Mouse (Mus musculus) liver, embryonic 14.5 days (tissue): ENCODE data around the gene Rbm4b. TPM values are rescaled to one million over a fixed set of nuclear protein-coding genes. Genes with fewer than 3 reads are reported as not detected.
A peak's percentile ranks its signal among the peaks of the same experiment; 100 is the strongest.

ENCODE experiments used
- ATAC-seq: fragments of 200-750 bp; cut with Nextera tagmentation; 2 replicates; pipeline ENCODE4 v1.8.0; 2017; ENCODE audit warnings: moderate number of reproducible peaks, mild to moderate bottlenecking, moderate library complexity; ENCODE audit not compliant: insufficient read depth
- DNase-seq, 3 experiments: peaks; one replicate each; pipeline ENCODE4 v3.0.0-alpha.2; 2012 to 2013; ENCODE audit warnings: low read depth in 3 of 3, low spot score in 3 of 3
- H3K27ac ChIP-seq: fragments of 300-500 bp; sonication (generic); 2 replicates; pipeline ENCODE4 v1.5.1; 2014; ENCODE audit warnings: moderate library complexity, mild to moderate bottlenecking, control low read depth, inconsistent platforms
- H3K27me3 ChIP-seq: fragments of 300-500 bp; sonication (generic); 2 replicates; pipeline ENCODE4 v1.6.1; 2014; ENCODE audit warnings: mild to moderate bottlenecking, low read length, moderate library complexity; ENCODE audit not compliant: control insufficient read depth, insufficient read depth
- H3K36me3 ChIP-seq: fragments of 300-500 bp; sonication (generic); replicated peaks from 2 replicates; pipeline ENCODE4 v1.6.1; 2014; ENCODE audit warnings: low read depth; ENCODE audit not compliant: control insufficient read depth, insufficient read depth
- H3K4me1 ChIP-seq, 2 experiments: fragments of 200-500 bp in 1 of 2; fragments of 300-500 bp in 1 of 2; sonication (generic) in 1 of 2; replicated peaks; 2 replicates each; pipeline ENCODE4 v1.6.1; 2012 to 2014; ENCODE audit warnings: antibody characterized with exemption in 1 of 2, inconsistent platforms in 1 of 2, low read length in 1 of 2; ENCODE audit not compliant: control insufficient read depth in 2 of 2, insufficient read depth in 2 of 2
- H3K4me2 ChIP-seq: fragments of 300-500 bp; sonication (generic); 2 replicates; pipeline ENCODE4 v1.6.1; 2014; ENCODE audit warnings: low read depth, mild to moderate bottlenecking, control low read depth, moderate library complexity
- H3K4me3 ChIP-seq, 2 experiments: fragments of 200-500 bp in 1 of 2; fragments of 300-500 bp in 1 of 2; sonication (generic) in 1 of 2; 2 replicates each; pipeline ENCODE4 v1.5.1; 2012 to 2014; ENCODE audit warnings: low read depth in 2 of 2, low read length in 2 of 2, mild to moderate bottlenecking in 2 of 2, control low read depth in 1 of 2, inconsistent platforms in 1 of 2, moderate library complexity in 1 of 2; ENCODE audit not compliant: insufficient read depth in 1 of 2
- H3K9ac ChIP-seq: fragments of 300-500 bp; sonication (generic); replicated peaks from 2 replicates; pipeline ENCODE4 v1.6.1; 2014; ENCODE audit warnings: mild to moderate bottlenecking, control low read depth, moderate library complexity
- H3K9me3 ChIP-seq: fragments of 300-500 bp; sonication (generic); 2 replicates; pipeline ENCODE4 v1.6.1; 2016; ENCODE audit warnings: low read length, mixed read lengths; ENCODE audit not compliant: control insufficient read depth
- CTCF ChIP-seq: IDR thresholded peaks from 2 replicates; pipeline ENCODE4 v1.5.1; 2016; ENCODE audit warnings: antibody characterized with exemption, low read depth, control low read depth
- EP300 ChIP-seq: IDR thresholded peaks from 2 replicates; pipeline ENCODE4 v1.6.1; 2016; ENCODE audit warnings: antibody characterized with exemption, low read depth
- WGBS: fragments of 180-500 bp; shearing (Covaris S2); extraction: QIAGEN DNeasy Blood & Tissue Kit; methylation state at CpG from one replicate; pipeline ENCODE4 v1.1.7; 2014; ENCODE audit not compliant: insufficient replicate concordance; 5-methylcytosine and 5-hydroxymethylcytosine counted together
- polyA plus RNA-seq, 2 experiments: library from polyadenylated mRNA; depleted of rRNA in 1 of 2; stranded (reverse) in 1 of 2; unstranded in 1 of 2; fragments of >200 nt; fragmentation: Nextera tagmentation in 1 of 2; extraction: Ambion mirVana in 1 of 2; gene quantifications; 2 replicates each; pipeline versions ENCODE4 v1.2.1 to v1.2.3; 2012 to 2014

The Rbm4b gene
- polyA plus RNA-seq, 2 experiments = 3.4 to 8.4 TPM

DNA sequence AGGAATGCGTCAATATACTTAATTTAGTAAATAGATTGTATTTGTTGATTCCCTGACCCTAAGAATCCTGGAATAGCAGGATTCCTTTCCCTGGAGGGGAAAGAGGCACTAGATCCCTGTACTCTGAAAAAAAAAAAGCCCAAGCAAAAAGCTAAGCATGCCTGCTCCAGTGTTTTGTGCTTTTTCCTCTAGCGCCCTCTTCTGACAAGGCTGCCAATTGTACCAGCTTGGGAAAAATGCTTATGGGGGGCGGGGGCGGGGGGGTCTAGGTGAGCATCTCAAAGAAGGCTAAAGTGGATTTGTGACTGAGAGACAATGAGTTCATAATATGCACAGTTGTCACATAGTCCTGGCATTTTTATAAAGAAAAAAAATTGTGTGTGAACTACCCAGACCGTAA, 12.8 kb upstream of the Rbm4b start:
- H3K27me3 ChIP-seq = no peaks in the 10 kb centered on the region
- H3K4me3 ChIP-seq = no peak overlapping the region
- no peak for DNase-seq
- H3K4me1 ChIP-seq = no peaks in the 10 kb centered on the region
- H3K4me2 ChIP-seq = no peak overlapping the region
- H3K36me3 ChIP-seq = no peaks in the 10 kb centered on the region
- H3K9me3 ChIP-seq = no peaks in the 10 kb centered on the region
- ATAC-seq = no peak
- no peak overlapping the region for H3K9ac ChIP-seq
- 39% methylated on average over 5 of the region's 5 CpGs for WGBS
- no peak overlapping the region for H3K27ac ChIP-seq
- TF ChIP-seq EP300 (no peak), CTCF (peak; percentile 51)

- DNase-seq (no peak), ATAC-seq (no peak)
- Histone ChIP-seq H3K4me3 (no peak overlapping the region), H3K27ac (no peak overlapping the region), H3K9me3 (no peaks in the 10 kb centered on the region), H3K4me2 (no peak overlapping the region), H3K36me3 (no peaks in the 10 kb centered on the region), H3K27me3 (no peaks in the 10 kb centered on the region), H3K9ac (no peak overlapping the region), H3K4me1 (no peaks in the 10 kb centered on the region)
- WGBS = 68% methylated on average over 14 of the region's 14 CpGs
- no peak for TF ChIP-seq EP300
- no peak for TF ChIP-seq CTCF
These were observed 12.3 kb upstream of the Rbm4b start for GRCm38 (mm10) chr19:4744026-4744425.

- no peaks in the 10 kb centered on the region for H3K36me3 ChIP-seq
- H3K4me2 ChIP-seq = no peak overlapping the region
- H3K27me3 ChIP-seq = no peaks in the 10 kb centered on the region
- no peaks in the 10 kb centered on the region for H3K4me1 ChIP-seq
- H3K27ac ChIP-seq = no peak overlapping the region
- ATAC-seq (no peak), DNase-seq (no peak)
- WGBS = 61% methylated on average over 9 of the region's 9 CpGs
- no peak overlapping the region for H3K4me3 ChIP-seq
- H3K9ac ChIP-seq = no peak overlapping the region
- no peaks in the 10 kb centered on the region for H3K9me3 ChIP-seq
- TF ChIP-seq CTCF = no peak
- no peak for TF ChIP-seq EP300
These were observed 11.2 kb upstream of the Rbm4b start for GRCm38 (mm10) chr19:4745057-4745456.

- DNase-seq (no peak), ATAC-seq (no peak)
- TF ChIP-seq CTCF = no peak
- no peak for TF ChIP-seq EP300
- no peak overlapping the region for H3K4me2 ChIP-seq
- H3K9me3 ChIP-seq = no peaks in the 10 kb centered on the region
- H3K9ac ChIP-seq = no peak overlapping the region
- no peak overlapping the region for H3K27ac ChIP-seq
- no peaks in the 10 kb centered on the region for H3K4me1 ChIP-seq
- WGBS = 78% methylated on average over 10 of the region's 10 CpGs
- no peaks in the 10 kb centered on the region for H3K27me3 ChIP-seq
- no peak overlapping the region for H3K4me3 ChIP-seq
- H3K36me3 ChIP-seq = no peaks in the 10 kb centered on the region
These were observed 10.6 kb upstream of the Rbm4b start for GRCm38 (mm10) chr19:4745681-4746080.

GRCm38 (mm10) chr19:4746611-4747010, 9.7 kb upstream of the Rbm4b start:
- no peak for DNase-seq
- H3K27ac ChIP-seq = no peak overlapping the region
- no peak for ATAC-seq
- no peak overlapping the region for H3K9ac ChIP-seq
- H3K4me2 ChIP-seq = no peak overlapping the region
- H3K36me3 ChIP-seq = no peaks in the 10 kb centered on the region
- no peaks in the 10 kb centered on the region for H3K27me3 ChIP-seq
- 73% methylated on average over 14 of the region's 14 CpGs for whole genome bisulfite sequencing
- no peaks in the 10 kb centered on the region for H3K4me1 ChIP-seq
- no peak overlapping the region for H3K4me3 ChIP-seq
- H3K9me3 ChIP-seq = no peaks in the 10 kb centered on the region
- TF ChIP-seq EP300 = no peak
- TF ChIP-seq CTCF = no peak
